Mouse (Mus musculus): ENCODE measurements around the gene Itpr2. TPM values are rescaled to one million over a fixed set of nuclear protein-coding genes. Genes with fewer than 3 reads are reported as not detected.

The Itpr2 gene
- polyA plus RNA-seq, 1 experiment: 31.9 TPM

DNA sequence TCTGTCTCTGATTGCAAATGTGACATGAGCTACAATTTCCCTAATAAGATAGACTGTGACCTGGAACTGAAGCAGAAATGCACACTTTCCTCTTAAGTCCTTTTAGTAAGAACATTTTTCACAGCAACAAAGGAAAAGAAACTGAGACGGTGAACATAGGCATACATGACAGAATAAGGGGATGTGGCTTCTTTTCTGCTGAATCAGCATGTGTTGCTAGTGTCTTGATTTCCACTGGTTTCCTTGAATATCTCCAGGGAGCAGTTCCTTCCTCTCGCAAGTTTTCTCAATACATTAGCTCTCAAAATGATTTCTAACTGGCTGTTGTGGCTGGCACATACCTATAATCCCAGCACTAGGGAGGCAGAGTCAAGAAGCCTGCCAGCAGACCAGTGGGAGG is 23.5 kb upstream of the Itpr2 start:
- no peaks in the 10 kb centered on the region for H3K36me3 ChIP-seq (ENCODE audit: control insufficient read depth, insufficient read depth, low read length)
- WGBS: 76% methylated on average over 2 of the region's 2 CpGs

DNA sequence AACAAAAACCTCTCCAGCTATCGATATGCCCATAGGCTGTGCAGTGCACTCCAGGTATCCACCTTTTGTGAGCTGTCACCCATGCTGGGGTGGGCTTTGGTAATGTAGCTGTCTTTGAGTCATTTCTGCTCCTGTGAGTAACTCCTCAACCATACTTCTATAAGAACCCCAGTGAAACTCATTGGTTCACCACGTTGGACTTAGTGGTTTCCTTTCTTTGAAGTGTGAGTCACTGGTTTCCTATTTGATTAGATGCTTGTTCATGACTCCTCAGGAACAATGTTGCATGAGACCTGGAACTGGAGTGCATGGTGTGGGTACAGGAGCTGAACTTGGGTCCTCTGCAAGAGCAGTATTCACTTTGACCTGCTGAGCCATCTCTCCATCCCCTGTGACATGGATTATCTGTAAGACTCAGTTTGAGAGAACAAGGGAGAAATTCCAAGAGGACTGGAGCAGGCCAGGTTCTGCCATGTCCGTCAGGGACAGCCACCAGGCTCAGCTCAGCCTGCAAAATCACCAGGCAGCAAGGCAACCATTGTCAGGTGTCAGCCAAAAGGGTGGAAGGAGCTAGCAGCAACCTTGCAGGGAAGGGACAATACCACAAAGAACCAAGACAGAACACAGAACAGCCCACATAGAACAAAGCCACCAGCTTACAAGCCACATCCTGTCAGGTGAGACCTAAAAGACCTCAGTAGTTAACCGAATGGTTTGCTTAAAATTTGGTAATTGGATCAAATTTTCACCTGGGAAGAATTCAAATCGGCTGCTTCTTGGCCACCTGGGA is 19.6 kb upstream of the Itpr2 start:
- Histone ChIP-seq H3K4me3 (ENCODE audit: insufficient read depth, low read depth, low read length) (no peak overlapping the region), H3K27me3 (replicated peaks; ENCODE audit: control insufficient read depth, insufficient read depth, low read length) (no peaks in the 10 kb centered on the region), H3K27ac (ENCODE audit: insufficient read depth, low read depth, low read length) (no peak overlapping the region), H3K4me1 (ENCODE audit: control insufficient read depth, insufficient read depth, low read length) (no peaks in the 10 kb centered on the region), H3K36me3 (ENCODE audit: control insufficient read depth, insufficient read depth, low read length) (no peaks in the 10 kb centered on the region)
- DNase-seq: no peak
- 84% methylated on average over 5 of the region's 5 CpGs for WGBS
- TF ChIP-seq CTCF (conservative IDR thresholded peaks at IDR 0.05; ENCODE audit: insufficient read depth, insufficient read length, low read depth, low read length) (no peak), POLR2A (IDR thresholded peaks at IDR 0.05; ENCODE audit: low read depth, low read length) (no peak)

More for the DNA sequence above, 23.5 kb upstream of the Itpr2 start:
- Histone ChIP-seq H3K27ac (ENCODE audit: insufficient read depth, low read depth, low read length) (no peak overlapping the region), H3K27me3 (replicated peaks; ENCODE audit: control insufficient read depth, insufficient read depth, low read length) (no peaks in the 10 kb centered on the region), H3K4me3 (ENCODE audit: insufficient read depth, low read depth, low read length) (no peak overlapping the region), H3K4me1 (ENCODE audit: control insufficient read depth, insufficient read depth, low read length) (no peaks in the 10 kb centered on the region)
- DNase-seq: no peak
- TF ChIP-seq POLR2A (IDR thresholded peaks at IDR 0.05; ENCODE audit: low read depth, low read length): no peak
- TF ChIP-seq CTCF (conservative IDR thresholded peaks at IDR 0.05; ENCODE audit: insufficient read depth, insufficient read length, low read depth, low read length): no peak

DNA sequence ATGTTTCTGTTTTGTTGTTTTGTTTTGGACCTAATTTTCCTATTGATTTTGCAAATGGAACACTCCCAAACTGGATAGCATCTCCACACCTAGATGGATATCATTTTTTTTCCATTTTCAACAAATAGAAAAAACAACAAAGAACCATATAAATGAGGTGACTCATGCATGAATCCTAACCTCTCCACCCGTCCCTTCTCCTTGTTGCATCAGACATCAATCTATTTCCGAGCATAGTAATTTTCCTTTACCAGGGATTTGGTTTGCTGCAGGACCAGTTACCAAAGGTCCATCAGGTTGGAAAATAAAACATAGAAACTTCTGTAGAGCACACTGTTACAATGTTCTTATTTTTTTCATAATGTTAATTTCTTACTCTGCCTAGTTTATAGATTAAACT is 17.0 kb upstream of the Itpr2 start:
- WGBS: 78% methylated on average over 2 of the region's 2 CpGs
- TF ChIP-seq POLR2A (IDR thresholded peaks at IDR 0.05; ENCODE audit: low read depth, low read length) (no peak), CTCF (conservative IDR thresholded peaks at IDR 0.05; ENCODE audit: insufficient read depth, insufficient read length, low read depth, low read length) (no peak)
- H3K4me1 ChIP-seq (ENCODE audit: control insufficient read depth, insufficient read depth, low read length): no peaks in the 10 kb centered on the region

DNA sequence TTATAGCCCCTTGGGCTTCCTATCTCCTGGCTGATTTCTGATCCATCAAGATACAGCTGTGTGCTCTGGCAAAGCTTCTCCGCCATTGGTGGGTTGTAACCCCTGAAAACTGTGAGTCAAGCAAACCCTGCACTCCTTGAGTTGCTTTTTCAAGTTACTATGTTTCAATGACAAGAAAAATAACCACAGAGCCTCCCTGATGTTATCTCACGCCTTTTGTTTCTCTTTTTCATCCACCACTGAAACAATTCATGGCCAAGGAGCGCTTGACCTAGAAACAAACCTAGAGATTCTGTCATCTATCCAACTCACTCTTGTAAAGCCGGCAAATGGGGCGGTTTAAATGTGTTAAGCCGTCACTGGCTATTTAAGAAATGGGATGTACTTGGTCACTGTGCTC is 13.9 kb upstream of the Itpr2 start:
- no peaks in the 10 kb centered on the region for H3K4me1 ChIP-seq (ENCODE audit: control insufficient read depth, insufficient read depth, low read length)
- no peaks in the 10 kb centered on the region for H3K27me3 ChIP-seq (replicated peaks; ENCODE audit: control insufficient read depth, insufficient read depth, low read length)
- DNase-seq: no peak
- no peaks in the 10 kb centered on the region for H3K36me3 ChIP-seq (ENCODE audit: control insufficient read depth, insufficient read depth, low read length)
- TF ChIP-seq POLR2A (IDR thresholded peaks at IDR 0.05; ENCODE audit: low read depth, low read length) (no peak), CTCF (conservative IDR thresholded peaks at IDR 0.05; ENCODE audit: insufficient read depth, insufficient read length, low read depth, low read length) (no peak)
- H3K27ac ChIP-seq (ENCODE audit: insufficient read depth, low read depth, low read length): no peak overlapping the region
- H3K4me3 ChIP-seq (ENCODE audit: insufficient read depth, low read depth, low read length): no peak overlapping the region
- 70% methylated on average over 6 of the region's 6 CpGs for WGBS

More for the DNA sequence above, 17.0 kb upstream of the Itpr2 start:
- Histone ChIP-seq H3K36me3 (ENCODE audit: control insufficient read depth, insufficient read depth, low read length) (no peaks in the 10 kb centered on the region), H3K4me3 (ENCODE audit: insufficient read depth, low read depth, low read length) (no peak overlapping the region), H3K27ac (ENCODE audit: insufficient read depth, low read depth, low read length) (no peak overlapping the region), H3K27me3 (replicated peaks; ENCODE audit: control insufficient read depth, insufficient read depth, low read length) (no peaks in the 10 kb centered on the region)
- no peak for DNase-seq

DNA sequence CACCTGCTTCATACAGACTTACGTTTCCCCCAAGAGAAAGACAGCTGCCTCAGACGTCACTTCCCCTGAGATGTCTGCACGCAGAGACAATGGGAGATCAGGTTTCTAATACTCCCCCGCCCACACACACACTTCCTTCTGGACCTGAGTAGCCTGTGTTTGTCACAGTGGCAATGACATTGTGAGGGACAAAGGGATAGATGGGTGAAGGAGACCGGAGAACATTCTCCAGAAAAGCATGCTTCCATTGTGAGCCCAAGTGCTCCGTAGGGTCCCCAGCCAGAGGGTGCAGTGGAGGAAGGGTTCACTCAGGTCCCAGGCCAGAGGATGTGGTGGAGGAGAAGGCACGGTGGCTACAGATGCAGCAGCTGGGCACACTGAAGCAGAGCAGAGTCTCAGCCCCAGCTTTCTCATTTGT is 12.5 kb upstream of the Itpr2 start:
- Histone ChIP-seq H3K4me3 (ENCODE audit: insufficient read depth, low read depth, low read length) (no peak overlapping the region), H3K27ac (ENCODE audit: insufficient read depth, low read depth, low read length) (no peak overlapping the region), H3K4me1 (ENCODE audit: control insufficient read depth, insufficient read depth, low read length) (no peaks in the 10 kb centered on the region), H3K27me3 (replicated peaks; ENCODE audit: control insufficient read depth, insufficient read depth, low read length) (no peaks in the 10 kb centered on the region), H3K36me3 (ENCODE audit: control insufficient read depth, insufficient read depth, low read length) (no peaks in the 10 kb centered on the region)
- DNase-seq: no peak
- WGBS: 58% methylated on average over 7 of the region's 7 CpGs
- TF ChIP-seq CTCF (conservative IDR thresholded peaks at IDR 0.05; ENCODE audit: insufficient read depth, insufficient read length, low read depth, low read length): no peak
- TF ChIP-seq POLR2A (IDR thresholded peaks at IDR 0.05; ENCODE audit: low read depth, low read length): no peak

DNA sequence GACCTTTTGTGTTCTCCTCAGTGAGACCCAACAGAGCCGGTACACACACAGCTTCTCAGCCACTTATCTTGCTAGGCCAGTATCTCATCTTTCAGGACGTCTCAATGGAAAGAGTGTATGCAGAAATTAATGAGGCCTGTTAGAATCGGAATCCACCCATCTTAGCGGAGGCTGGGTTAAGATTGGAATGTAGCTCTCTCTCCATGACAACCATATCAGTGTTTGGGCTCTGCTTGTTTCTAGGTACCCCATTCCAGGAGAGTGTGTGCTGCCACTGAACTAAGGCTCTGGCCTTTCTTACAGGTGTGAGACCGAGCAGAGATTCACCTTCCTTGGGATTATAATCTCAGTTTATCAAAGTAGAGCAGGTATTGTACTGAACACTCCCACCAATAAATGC is 11.9 kb upstream of the Itpr2 start:
- no peaks in the 10 kb centered on the region for H3K4me1 ChIP-seq (ENCODE audit: control insufficient read depth, insufficient read depth, low read length)
- no peak for DNase-seq
- no peaks in the 10 kb centered on the region for H3K27me3 ChIP-seq (replicated peaks; ENCODE audit: control insufficient read depth, insufficient read depth, low read length)
- H3K27ac ChIP-seq (ENCODE audit: insufficient read depth, low read depth, low read length): no peak overlapping the region
- H3K36me3 ChIP-seq (ENCODE audit: control insufficient read depth, insufficient read depth, low read length): no peaks in the 10 kb centered on the region
- TF ChIP-seq CTCF (conservative IDR thresholded peaks at IDR 0.05; ENCODE audit: insufficient read depth, insufficient read length, low read depth, low read length): no peak
- no peak overlapping the region for H3K4me3 ChIP-seq (ENCODE audit: insufficient read depth, low read depth, low read length)
- 65% methylated on average over 5 of the region's 5 CpGs for WGBS

DNA sequence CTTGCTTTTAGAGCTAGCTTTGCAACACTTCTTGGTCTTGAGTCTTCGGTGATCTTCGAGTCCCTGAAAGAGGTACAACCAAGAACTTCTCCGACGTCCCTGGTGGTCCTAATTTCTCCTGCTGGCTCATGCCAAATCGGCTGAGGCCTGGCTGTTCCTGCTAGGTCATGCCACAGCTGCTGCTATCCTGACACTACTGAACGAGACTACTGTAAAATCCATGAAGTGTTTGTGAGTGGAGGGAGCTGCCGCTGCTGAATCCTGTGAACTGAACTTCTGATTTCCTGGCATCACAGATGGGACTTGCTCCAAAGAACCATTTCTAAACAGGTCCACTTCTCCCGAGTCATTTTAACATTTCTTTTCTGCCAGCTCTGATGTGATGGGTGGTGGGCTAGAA is 11.4 kb upstream of the Itpr2 start:
- 82% methylated on average over 8 of the region's 8 CpGs for WGBS
- no peak for TF ChIP-seq CTCF (conservative IDR thresholded peaks at IDR 0.05; ENCODE audit: insufficient read depth, insufficient read length, low read depth, low read length)
- no peak for TF ChIP-seq POLR2A (IDR thresholded peaks at IDR 0.05; ENCODE audit: low read depth, low read length)
- no peaks in the 10 kb centered on the region for H3K36me3 ChIP-seq (ENCODE audit: control insufficient read depth, insufficient read depth, low read length)
- no peak overlapping the region for H3K4me3 ChIP-seq (ENCODE audit: insufficient read depth, low read depth, low read length)
- DNase-seq: no peak
- no peaks in the 10 kb centered on the region for H3K4me1 ChIP-seq (ENCODE audit: control insufficient read depth, insufficient read depth, low read length)
- H3K27ac ChIP-seq (ENCODE audit: insufficient read depth, low read depth, low read length): no peak overlapping the region
- no peaks in the 10 kb centered on the region for H3K27me3 ChIP-seq (replicated peaks; ENCODE audit: control insufficient read depth, insufficient read depth, low read length)

Measured in kidney, adult 2 months (tissue).